Mouse (Mus musculus): ENCODE measurements at regions not wholly inside any gene's neighbourhood (a gene's known extent, or its start where the extent isn't known, plus 50 kb on each side); places are given as distances from the start of the nearest gene placed in this dataset.

GRCm38 (mm10) chr7:59891363-59891762 is 113.5 kb downstream of the Snurf start:
- peak; percentile 31 to 35 for DNase-seq

- DNase-seq, result peak; percentile 2 to 6
These were observed 146.4 kb downstream of the Snurf start for GRCm38 (mm10) chr7:59858480-59858879.
